Mouse (Mus musculus): ENCODE data around the gene Vps18.

The Vps18 gene

GRCm38 (mm10) chr2:119322587-119323300 lies 34.2 kb downstream of the Vps18 start:
- DNase-seq = peak; percentile 72

- DNase-seq = peak; percentile 40
These were observed 35.5 kb downstream of the Vps18 start for GRCm38 (mm10) chr2:119323866-119324575.

- DNase-seq = peak; percentile 40
These were observed 36.2 kb downstream of the Vps18 start for GRCm38 (mm10) chr2:119324576-119325318.

- DNase-seq = peak; percentile 46
These were observed 37.1 kb downstream of the Vps18 start, which contains the start of gene Dll4 for GRCm38 (mm10) chr2:119325568-119326143. Gene Dll4, plus strand, starts transcription at chr2:119325784.

GRCm38 (mm10) chr2:119326161-119327101 lies 37.9 kb downstream of the Vps18 start:
- DNase-seq = no peak

GRCm38 (mm10) chr2:119327102-119327480 lies 38.6 kb downstream of the Vps18 start:
- peak; percentile 57 for DNase-seq

- DNase-seq = no peak
These were observed 39.5 kb downstream of the Vps18 start for GRCm38 (mm10) chr2:119327942-119328526.

- DNase-seq = no peak
These were observed 40.0 kb downstream of the Vps18 start for GRCm38 (mm10) chr2:119328546-119328945.

- DNase-seq = no peak
These were observed 40.7 kb downstream of the Vps18 start for GRCm38 (mm10) chr2:119329123-119329817.

- DNase-seq = no peak
These were observed 42.3 kb downstream of the Vps18 start for GRCm38 (mm10) chr2:119330795-119331194.

GRCm38 (mm10) chr2:119332177-119332661 lies 43.7 kb downstream of the Vps18 start:
- no peak for DNase-seq

GRCm38 (mm10) chr2:119334135-119334534 lies 45.6 kb downstream of the Vps18 start:
- no peak for DNase-seq

- DNase-seq = no peak
These were observed 46.5 kb downstream of the Vps18 start for GRCm38 (mm10) chr2:119334964-119335525.

- DNase-seq = no peak
These were observed 47.0 kb downstream of the Vps18 start for GRCm38 (mm10) chr2:119335535-119335934.

GRCm38 (mm10) chr2:119336002-119336401 lies 47.5 kb downstream of the Vps18 start:
- DNase-seq = no peak

- DNase-seq = peak; percentile 30
These were observed 47.9 kb downstream of the Vps18 start for GRCm38 (mm10) chr2:119336470-119336869.

GRCm38 (mm10) chr2:119337425-119338265 lies 49.1 kb downstream of the Vps18 start:
- DNase-seq = peak; percentile 87

- DNase-seq = no peak
These were observed 56.1 kb downstream of the Vps18 start for GRCm38 (mm10) chr2:119344537-119345138.
